Mouse (Mus musculus) midbrain, embryonic 12.5 days (tissue): ENCODE results near the gene Ifitm3. TPM values are rescaled to one million over a fixed set of nuclear protein-coding genes. Genes with fewer than 3 reads are reported as not detected.
"Not testable (repeated sequence)": the region's sequence is repeated elsewhere in the genome, so short reads cannot be mapped to it uniquely, and the experiment has no call there.

Source experiments
- ATAC-seq: fragments of 200-750 bp; cut with Nextera tagmentation; 2 replicates; pipeline ENCODE4 v1.8.0; 2017; ENCODE audit warnings: low read depth, moderate TSS enrichment, moderate library complexity; ENCODE audit not compliant: low FRiP score
- H3K27ac ChIP-seq: fragments of 300-500 bp; sonication (generic); replicated peaks from 2 replicates; pipeline ENCODE4 v1.5.1; 2016; ENCODE audit warnings: mild to moderate bottlenecking
- H3K27me3 ChIP-seq: fragments of 300-500 bp; sonication (generic); 2 replicates; pipeline ENCODE4 v1.6.1; 2016; ENCODE audit warnings: mild to moderate bottlenecking
- H3K36me3 ChIP-seq: fragments of 300-500 bp; sonication (generic); 2 replicates; pipeline ENCODE4 v1.6.1; 2016
- H3K4me1 ChIP-seq: fragments of 300-500 bp; sonication (generic); 2 replicates; pipeline ENCODE4 v1.6.1; 2016
- H3K4me2 ChIP-seq: fragments of 300-500 bp; sonication (generic); replicated peaks from 2 replicates; pipeline ENCODE4 v1.6.1; 2016; ENCODE audit warnings: mild to moderate bottlenecking, moderate library complexity
- H3K4me3 ChIP-seq: fragments of 300-500 bp; sonication (generic); 2 replicates; pipeline ENCODE4 v1.5.1; 2016; ENCODE audit warnings: mild to moderate bottlenecking
- H3K9ac ChIP-seq: fragments of 300-500 bp; sonication (generic); replicated peaks from 2 replicates; pipeline ENCODE4 v1.6.1; 2016; ENCODE audit warnings: mild to moderate bottlenecking, moderate library complexity
- H3K9me3 ChIP-seq: fragments of 300-500 bp; sonication (generic); 2 replicates; pipeline ENCODE4 v1.6.1; 2016; ENCODE audit warnings: mild to moderate bottlenecking
- WGBS: fragments of 180-500 bp; shearing (Covaris S2); methylation state at CpG from one replicate; pipeline ENCODE4 v1.1.7; 2016; 5-methylcytosine and 5-hydroxymethylcytosine counted together
- polyA plus RNA-seq: library from polyadenylated mRNA; unstranded; fragments of >200 nt; fragmentation: Nextera tagmentation; extraction: Ambion mirVana; gene quantifications from 2 replicates; pipeline ENCODE4 v1.2.1, GENCODE M21; 2016

Gene Ifitm3
- polyA plus RNA-seq, 1 experiment from 2014 or later, result 16.2 TPM

DNA sequence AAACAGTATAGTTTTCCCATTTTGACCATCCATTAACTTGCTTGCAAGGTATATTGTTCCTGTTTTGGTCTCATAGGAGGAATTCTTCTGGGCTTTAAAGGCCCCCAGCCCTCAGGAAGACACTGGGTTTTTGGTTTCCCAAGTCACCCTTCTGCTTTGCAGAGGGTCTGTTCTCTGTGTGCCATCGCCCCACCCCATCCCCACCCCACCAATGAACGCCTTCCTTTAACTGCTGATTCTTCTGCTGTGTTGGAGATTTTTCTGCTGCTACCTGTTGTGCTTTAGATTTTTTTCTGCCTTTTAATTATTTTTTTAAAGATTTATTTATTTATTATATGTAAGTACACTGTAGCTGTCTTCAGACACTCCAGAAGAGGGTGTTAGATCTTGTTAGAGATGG lies 18.3 kb upstream of the Ifitm3 start, which contains the start of gene Gm17387:
TSS of gene Gm17387 (plus strand) at position 301 of the 400 bp plus-strand sequence.
- no peak within 1 kb of the TSS for H3K4me2 ChIP-seq
- WGBS, result 97% methylated on average over 2 of the region's 2 CpGs
- H3K36me3 ChIP-seq, result no peaks in the 10 kb centered on the region
- no peak within 1 kb of the TSS for H3K27ac ChIP-seq
- H3K4me3 ChIP-seq, result no peak within 1 kb of the TSS
- peaks cover 23% of the 10 kb centered on the region for H3K4me1 ChIP-seq
- H3K9ac ChIP-seq, result no peak within 1 kb of the TSS
- H3K27me3 ChIP-seq, result no peaks in the 10 kb centered on the region
- no peaks in the 10 kb centered on the region for H3K9me3 ChIP-seq
- no peak for ATAC-seq

DNA sequence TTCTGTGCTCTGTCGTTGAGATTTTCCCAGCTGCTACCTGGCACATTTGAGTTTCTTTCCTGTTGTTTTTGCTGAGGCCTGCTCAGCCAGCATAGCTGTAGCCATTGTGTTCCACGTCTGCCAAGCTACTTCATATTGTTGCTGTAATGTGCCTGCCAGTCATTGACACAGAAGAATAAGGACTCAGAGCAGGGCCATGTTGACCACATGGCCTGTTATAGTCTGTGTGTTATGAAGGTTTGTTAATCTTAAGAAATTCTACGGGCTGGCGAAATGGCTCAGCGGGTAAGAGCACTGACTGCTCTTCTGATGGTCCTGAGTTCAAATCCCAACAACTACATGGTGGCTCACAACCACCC lies 16.1 kb upstream of the Ifitm3 start:
- no peaks in the 10 kb centered on the region for H3K36me3 ChIP-seq
- 57% methylated on average over 5 of the region's 5 CpGs for WGBS
- H3K27me3 ChIP-seq, result no peaks in the 10 kb centered on the region
- no peak overlapping the region for H3K9ac ChIP-seq
- no peak overlapping the region for H3K4me3 ChIP-seq
- no peaks in the 10 kb centered on the region for H3K9me3 ChIP-seq
- H3K27ac ChIP-seq, result peak overlapping the region; percentile 64
- peaks cover 23% of the 10 kb centered on the region for H3K4me1 ChIP-seq
- H3K4me2 ChIP-seq, result no peak overlapping the region
- no peak for ATAC-seq

DNA sequence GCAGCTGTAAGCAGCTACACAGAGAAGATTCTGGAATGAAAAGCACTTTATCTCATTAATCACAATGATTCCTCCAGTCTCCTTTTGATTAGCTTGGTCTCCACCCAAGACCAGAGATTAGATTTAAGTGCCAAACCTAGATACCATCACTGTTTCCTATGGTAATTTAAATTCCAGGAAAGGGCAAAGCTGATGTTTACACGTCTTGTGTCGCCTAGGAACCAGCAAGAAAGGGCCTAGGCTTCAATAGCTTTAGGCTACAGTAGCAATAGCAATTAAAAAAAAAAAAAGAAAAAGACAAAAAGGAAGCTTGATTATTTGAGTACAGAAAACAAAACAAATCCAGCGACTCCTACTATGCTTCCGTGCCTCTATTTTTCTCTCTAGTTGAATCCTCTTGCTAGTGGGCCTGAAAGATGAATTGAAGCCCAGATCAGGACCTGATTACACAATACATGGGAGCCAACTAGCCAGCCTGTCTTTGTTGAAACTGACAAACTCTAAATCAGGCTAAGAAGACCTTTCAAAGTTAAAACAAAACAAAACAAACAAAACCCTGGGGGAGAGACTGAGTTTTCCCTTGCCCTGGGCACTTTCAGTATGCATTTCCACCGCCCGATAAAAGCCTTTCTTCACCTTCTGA lies 15.6 kb upstream of the Ifitm3 start:
- Histone ChIP-seq H3K36me3 (no peaks in the 10 kb centered on the region), H3K27me3 (no peaks in the 10 kb centered on the region), H3K9ac (no peak overlapping the region), H3K4me1 (peaks cover 23% of the 10 kb centered on the region), H3K27ac (peak overlapping the region; percentile 64), H3K4me3 (no peak overlapping the region), H3K9me3 (no peaks in the 10 kb centered on the region), H3K4me2 (no peak overlapping the region)
- no peak for ATAC-seq
- 18% methylated on average over 6 of the region's 6 CpGs for WGBS

DNA sequence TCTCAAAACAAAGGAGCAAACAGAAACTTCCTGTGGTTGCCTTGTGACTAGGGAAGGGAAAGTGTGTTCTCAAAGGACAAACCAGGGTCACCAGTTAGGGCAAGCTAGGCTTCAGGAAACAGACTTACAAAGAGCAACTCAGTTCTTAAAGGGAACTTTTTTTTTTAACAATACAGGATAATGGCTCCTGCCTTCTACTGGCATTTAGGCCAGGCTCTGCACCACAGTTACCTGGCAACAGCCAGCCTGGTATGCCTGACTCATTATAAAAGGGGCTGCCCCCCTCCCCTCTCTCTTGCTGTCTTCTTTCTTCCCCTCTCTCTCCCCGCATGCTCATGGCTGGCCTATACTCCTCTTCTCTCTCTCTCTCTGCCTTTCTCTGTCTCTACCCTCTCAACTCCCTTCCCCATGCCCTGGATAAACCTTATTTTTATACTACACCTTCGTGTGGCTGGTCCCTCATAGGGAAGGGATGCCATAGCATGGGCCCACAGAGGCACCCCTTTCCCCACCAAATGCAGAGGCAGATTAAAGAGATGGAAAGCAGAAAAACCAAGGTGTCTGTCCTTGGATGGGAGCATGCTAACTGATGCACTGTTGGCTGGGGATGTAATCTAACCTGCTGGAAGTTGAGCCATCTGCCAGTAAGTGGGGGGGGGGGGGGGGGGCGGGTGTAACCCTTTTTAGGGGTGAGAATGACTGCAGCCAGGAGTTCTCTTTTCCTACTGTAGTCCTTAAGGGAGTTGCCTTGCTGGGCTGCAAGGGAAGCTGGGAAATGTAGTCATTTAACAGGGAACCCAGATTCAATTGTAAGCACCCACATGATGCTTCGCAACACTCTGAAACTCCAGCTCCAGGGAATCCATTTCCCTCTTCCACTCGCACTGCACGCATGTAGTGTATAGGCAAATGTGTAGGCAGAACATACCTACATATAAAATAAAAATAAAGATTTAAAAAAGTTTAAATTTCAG lies 14.6 kb upstream of the Ifitm3 start:
- Histone ChIP-seq H3K4me3 (no peak overlapping the region), H3K4me1 (peaks cover 23% of the 10 kb centered on the region), H3K27me3 (no peaks in the 10 kb centered on the region), H3K9ac (no peak overlapping the region), H3K36me3 (no peaks in the 10 kb centered on the region), H3K9me3 (no peaks in the 10 kb centered on the region), H3K27ac (peak overlapping the region; percentile 81), H3K4me2 (peak overlapping the region; percentile 14)
- WGBS, result 16% methylated on average over 6 of the region's 6 CpGs
- ATAC-seq, result peak; percentile 87

DNA sequence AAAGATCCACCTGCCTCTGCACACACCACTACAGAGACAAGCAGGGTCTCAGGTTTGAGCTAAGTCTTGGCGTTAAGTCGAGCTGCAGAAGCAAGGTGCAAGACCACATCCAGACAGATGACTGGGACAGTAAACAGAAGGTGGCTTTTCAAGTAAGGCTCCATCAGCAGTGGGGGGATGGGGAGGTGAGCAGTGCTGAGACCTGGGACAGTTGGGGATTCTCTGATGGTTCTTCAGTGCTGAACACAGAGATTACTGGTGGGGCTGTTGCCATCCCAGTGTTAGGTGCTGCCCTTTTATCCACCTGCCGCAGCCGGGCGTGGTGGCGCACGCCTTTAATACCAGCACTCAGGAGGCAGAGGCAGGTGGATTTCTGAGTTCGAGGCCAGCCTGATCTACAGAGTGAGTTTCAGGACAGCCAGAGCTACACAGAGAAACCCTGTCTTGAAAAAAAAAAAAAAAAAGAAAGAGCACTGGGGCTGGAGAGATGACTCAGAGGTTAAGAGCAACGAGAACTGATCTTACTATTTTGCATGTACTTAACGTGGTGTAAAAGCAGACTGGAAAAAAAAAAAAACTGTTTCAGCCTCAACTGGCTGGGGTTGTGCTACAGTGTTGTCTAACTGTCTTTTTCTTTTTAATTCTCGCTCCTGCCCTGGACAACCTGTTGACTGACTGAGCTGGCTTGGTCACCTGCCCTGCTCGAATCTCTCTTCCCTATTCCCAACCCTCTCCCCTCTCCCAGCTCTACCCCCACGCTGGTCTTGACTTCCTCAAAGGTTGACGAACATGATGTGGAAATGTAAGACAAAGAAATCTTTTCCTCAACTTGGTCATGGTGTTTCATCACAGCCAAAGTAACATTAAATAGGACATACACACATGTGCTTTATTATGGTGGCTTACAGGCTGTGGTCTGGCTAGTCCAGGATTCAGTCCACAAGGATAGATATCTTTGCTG lies 11.2 kb upstream of the Ifitm3 start:
- Histone ChIP-seq H3K4me3 (no peak overlapping the region), H3K36me3 (no peaks in the 10 kb centered on the region), H3K4me2 (no peak overlapping the region), H3K9ac (no peak overlapping the region), H3K27ac (no peak overlapping the region), H3K9me3 (no peaks in the 10 kb centered on the region), H3K27me3 (no peaks in the 10 kb centered on the region), H3K4me1 (peaks cover 22% of the 10 kb centered on the region)
- no peak for ATAC-seq
- 88% methylated on average over 14 of the region's 14 CpGs for WGBS

DNA sequence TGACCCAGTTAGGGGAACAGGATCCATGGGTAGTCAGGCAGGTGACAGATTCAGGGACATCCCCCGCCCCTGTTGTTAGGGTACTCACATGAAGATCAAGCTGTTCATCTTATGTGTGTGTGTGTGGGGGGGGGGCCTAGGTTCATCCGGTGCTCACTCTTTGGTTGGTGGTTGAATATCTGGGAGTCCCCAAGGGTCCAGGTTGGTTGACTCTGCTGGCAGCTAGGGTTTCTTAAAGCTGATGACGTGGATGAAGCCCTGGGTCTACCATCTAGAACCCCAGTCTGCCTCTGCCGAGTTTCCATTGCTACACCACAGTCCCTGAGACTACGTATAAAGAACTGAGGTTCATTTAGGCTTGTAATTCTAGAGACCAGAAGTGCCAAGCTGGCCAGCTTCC lies 8.5 kb upstream of the Ifitm3 start:
- 90% methylated on average over 5 of the region's 5 CpGs for WGBS
- no peaks in the 10 kb centered on the region for H3K4me1 ChIP-seq
- H3K4me2 ChIP-seq, result no peak overlapping the region
- H3K9ac ChIP-seq, result no peak overlapping the region
- H3K4me3 ChIP-seq, result no peak overlapping the region
- no peak overlapping the region for H3K27ac ChIP-seq
- H3K9me3 ChIP-seq, result no peaks in the 10 kb centered on the region
- no peaks in the 10 kb centered on the region for H3K36me3 ChIP-seq
- ATAC-seq, result no peak
- H3K27me3 ChIP-seq, result no peaks in the 10 kb centered on the region

DNA sequence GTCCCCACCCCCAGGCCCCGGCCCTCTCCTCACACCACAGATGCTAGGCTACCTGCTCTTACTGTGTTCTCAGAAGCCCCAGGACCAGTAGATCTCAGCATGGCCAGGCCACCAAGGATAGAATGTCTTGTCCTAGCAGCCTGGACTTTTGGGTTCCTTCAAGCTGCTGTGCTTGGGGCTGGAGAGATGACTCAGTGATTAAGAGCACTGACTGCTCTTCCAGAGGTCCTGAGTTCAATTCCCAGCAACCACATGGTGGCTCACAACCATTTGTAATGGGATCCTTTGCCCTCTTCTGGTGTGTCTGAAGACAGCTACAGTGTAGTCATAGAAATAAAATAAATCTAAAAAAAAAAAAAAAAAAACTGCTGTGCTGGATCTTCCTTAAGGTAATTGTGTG lies 7.3 kb upstream of the Ifitm3 start, which contains the start of gene Ifitm6:
TSS of gene Ifitm6 (minus strand) at position 101 of the 400 bp plus-strand sequence.
- 87% methylated on average over 1 of the region's 1 CpGs for WGBS
- not testable (repeated sequence) for H3K27ac ChIP-seq, H3K36me3 ChIP-seq, H3K9me3 ChIP-seq, H3K4me1 ChIP-seq, H3K9ac ChIP-seq, ATAC-seq, H3K27me3 ChIP-seq, H3K4me3 ChIP-seq, H3K4me2 ChIP-seq

DNA sequence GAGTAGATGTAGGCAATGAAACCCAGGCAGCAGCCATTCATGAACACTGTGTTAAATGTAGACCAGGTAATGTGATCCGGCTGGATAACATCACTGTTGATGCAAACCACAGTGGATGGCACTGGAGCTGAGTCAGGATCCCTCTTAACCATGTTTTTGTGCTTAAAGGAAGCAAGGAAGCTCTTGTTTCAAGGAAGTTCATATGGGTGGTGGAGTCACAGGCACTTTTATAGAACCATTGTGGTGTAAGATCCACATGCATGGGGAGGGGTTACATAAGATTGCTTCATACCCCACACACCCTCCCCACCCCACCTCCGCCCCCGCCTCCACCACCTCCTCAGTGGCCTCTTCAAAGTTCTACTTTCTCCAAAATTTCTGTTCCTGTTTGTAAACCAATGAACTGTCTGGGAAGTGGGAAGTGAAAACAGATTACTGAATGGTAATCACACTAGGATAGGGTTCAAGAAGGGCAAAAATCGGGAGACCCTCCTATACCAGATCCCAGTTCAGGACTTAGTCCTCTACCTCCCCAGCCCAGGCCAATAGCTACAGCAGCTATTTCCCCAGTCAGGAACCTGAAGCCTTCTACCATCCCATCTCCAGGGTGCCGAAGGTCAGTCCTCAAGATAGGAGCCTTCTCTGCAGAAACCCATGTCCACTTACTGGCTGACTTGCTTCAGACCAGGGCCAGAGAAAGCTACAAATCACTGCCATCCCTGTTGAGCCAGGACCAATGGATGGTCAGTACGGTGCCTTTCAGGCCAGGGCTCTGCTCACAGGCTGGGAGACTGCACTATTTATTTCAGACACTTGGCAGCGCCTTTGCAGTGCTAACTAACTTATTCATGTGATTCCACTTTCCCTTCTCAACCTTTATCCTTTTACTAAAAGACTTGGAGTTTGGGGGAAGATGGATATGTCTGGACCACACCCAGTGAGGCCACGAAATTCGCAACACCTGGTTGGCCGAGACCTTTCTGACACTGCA lies 6.4 kb upstream of the Ifitm3 start:
- Histone ChIP-seq H3K4me3 (no peak overlapping the region), H3K4me2 (no peak overlapping the region), H3K4me1 (no peaks in the 10 kb centered on the region), H3K9ac (no peak overlapping the region), H3K9me3 (no peaks in the 10 kb centered on the region), H3K36me3 (no peaks in the 10 kb centered on the region), H3K27me3 (no peaks in the 10 kb centered on the region), H3K27ac (no peak overlapping the region)
- WGBS, result 85% methylated on average over 10 of the region's 10 CpGs
- ATAC-seq, result no peak

DNA sequence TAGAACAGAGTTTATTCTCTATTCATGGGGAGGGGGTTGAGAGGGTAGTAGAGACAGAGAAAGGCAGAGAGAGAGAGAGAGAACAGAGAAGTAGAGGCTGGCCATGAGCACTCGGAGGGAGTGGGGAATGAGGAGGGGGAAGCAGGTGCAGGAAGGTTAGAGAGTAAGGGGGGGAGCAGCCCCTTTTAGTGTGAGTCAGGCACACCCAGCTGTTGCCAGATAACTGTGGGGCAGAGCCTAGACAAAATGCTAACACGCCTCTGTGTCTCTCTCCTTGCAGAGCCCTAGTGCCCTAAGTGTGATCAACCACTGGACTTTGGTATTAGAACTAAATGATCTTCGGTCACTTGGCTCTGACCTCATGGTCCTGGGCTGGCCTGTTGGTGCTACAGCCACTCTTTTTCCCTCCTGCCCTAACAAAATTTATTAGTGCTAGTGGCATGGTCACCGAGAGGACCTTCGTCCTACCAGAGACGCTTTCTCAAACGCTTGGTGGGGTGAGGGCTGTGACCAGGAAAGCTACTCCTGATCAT lies 734 bp upstream of the Ifitm3 start:
- no peak overlapping the region for H3K4me2 ChIP-seq
- peaks cover 11% of the 10 kb centered on the region for H3K27me3 ChIP-seq
- no peak overlapping the region for H3K9ac ChIP-seq
- WGBS, result 93% methylated on average over 7 of the region's 7 CpGs
- ATAC-seq, result no peak
- H3K36me3 ChIP-seq, result no peaks in the 10 kb centered on the region
- peaks cover 10% of the 10 kb centered on the region; the same call in 1 of the 2 replicates for H3K4me1 ChIP-seq
- H3K9me3 ChIP-seq, result no peaks in the 10 kb centered on the region
- H3K27ac ChIP-seq, result no peak overlapping the region
- H3K4me3 ChIP-seq, result no peak overlapping the region

DNA sequence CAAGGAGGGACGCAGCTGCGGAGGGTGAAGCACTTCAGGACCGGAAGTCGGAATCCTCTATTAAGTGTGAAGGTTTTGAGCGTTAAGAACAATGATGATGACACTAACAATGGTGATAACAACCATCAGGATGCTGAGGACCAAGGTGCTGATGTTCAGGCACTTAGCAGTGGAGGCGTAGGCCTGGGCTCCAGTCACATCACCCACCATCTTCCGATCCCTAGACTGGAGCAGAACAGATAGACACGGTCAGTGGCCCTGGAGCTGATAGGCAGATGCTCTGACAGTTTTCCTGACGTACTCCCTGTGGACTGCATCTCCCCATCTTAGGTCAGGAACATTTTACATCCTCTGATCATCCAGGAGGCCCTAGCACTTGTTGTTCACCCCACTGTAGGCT lies 905 bp downstream of the Ifitm3 start:
- H3K36me3 ChIP-seq, result no peaks in the 10 kb centered on the region
- 90% methylated on average over 9 of the region's 9 CpGs for WGBS
- H3K27ac ChIP-seq, result no peak overlapping the region
- H3K4me1 ChIP-seq, result peaks cover 10% of the 10 kb centered on the region; the same call in 1 of the 2 replicates
- no peak overlapping the region for H3K9ac ChIP-seq
- no peaks in the 10 kb centered on the region for H3K9me3 ChIP-seq
- no peak for ATAC-seq
- H3K4me3 ChIP-seq, result no peak overlapping the region
- peaks cover 11% of the 10 kb centered on the region for H3K27me3 ChIP-seq
- no peak overlapping the region for H3K4me2 ChIP-seq
